Mouse (Mus musculus) ovary, postnatal 10 days (tissue): ENCODE measurements around the gene Robo4.

Source experiments
- DNase-seq: peaks from one replicate; pipeline ENCODE4 v3.0.0; 2022; ENCODE audit warnings: low spot score

The Robo4 gene

DNA sequence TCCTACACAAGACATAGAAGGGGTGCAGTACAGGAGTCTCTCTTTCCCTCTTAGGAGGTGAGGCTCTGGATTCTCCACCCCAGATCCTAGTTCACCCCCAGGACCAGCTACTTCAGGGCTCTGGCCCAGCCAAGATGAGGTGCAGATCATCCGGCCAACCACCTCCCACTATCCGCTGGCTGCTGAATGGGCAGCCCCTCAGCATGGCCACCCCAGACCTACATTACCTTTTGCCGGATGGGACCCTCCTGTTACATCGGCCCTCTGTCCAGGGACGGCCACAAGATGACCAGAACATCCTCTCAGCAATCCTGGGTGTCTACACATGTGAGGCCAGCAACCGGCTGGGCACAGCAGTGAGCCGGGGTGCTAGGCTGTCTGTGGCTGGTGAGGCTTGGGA, 804 bp downstream of the Robo4 start:
- DNase-seq = no peak

DNA sequence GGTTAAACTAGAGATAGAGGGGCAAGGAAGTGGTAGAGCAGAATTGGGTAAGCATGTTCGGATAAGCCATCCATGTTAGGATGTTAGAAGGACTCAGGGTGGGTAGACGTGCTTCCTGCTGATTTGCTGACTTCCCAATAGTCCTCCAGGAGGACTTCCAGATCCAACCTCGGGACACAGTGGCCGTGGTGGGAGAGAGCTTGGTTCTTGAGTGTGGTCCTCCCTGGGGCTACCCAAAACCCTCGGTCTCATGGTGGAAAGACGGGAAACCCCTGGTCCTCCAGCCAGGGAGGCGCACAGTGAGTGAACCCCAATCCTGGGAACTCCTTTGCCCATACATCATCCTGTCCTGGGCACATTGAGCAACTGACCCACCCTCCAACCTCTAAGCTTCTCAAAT, 1.3 kb downstream of the Robo4 start:
- DNase-seq = no peak

DNA sequence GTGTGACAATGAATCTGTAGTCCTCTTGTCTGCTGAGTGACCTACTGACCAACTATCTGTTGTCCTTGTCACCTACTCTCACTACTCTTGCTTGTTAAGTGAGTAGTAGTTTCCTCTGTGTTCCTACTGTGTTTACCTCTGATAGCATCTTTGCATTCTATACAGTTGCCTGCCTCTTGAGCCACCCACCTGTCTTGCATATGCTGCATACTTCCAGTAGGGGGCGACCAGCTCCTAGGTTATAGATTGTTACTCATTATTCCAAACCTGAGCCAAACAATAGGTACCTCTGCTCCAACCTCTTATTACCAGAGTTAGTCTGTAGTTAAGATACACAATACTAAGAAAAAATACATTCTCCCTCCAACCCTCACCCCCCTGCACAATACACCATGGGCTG, 4.7 kb downstream of the Robo4 start:
- no peak for DNase-seq

DNA sequence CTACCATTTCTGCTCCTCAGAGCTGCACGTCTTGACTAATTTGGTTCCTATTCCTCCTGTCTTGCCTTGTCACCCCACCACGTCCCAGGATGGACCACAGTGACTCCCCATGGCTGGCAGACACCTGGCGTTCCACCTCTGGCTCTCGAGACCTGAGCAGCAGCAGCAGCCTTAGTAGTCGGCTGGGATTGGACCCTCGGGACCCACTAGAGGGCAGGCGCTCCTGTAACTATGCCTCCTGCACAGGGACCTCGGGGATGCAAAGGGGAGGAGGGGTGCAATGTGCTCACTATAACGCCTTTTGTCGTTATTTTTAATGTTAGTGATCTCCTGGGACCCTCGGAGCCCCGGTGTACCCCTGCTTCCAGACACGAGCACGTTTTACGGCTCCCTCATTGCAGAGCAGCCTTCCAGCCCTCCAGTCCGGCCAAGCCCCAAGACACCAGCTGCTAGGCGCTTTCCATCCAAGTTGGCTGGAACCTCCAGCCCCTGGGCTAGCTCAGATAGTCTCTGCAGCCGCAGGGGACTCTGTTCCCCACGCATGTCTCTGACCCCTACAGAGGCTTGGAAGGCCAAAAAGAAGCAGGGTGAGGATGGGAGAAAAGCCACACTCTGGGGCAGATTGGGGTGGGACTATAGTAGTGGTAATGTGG, 6.3 kb downstream of the Robo4 start:
- no peak for DNase-seq

DNA sequence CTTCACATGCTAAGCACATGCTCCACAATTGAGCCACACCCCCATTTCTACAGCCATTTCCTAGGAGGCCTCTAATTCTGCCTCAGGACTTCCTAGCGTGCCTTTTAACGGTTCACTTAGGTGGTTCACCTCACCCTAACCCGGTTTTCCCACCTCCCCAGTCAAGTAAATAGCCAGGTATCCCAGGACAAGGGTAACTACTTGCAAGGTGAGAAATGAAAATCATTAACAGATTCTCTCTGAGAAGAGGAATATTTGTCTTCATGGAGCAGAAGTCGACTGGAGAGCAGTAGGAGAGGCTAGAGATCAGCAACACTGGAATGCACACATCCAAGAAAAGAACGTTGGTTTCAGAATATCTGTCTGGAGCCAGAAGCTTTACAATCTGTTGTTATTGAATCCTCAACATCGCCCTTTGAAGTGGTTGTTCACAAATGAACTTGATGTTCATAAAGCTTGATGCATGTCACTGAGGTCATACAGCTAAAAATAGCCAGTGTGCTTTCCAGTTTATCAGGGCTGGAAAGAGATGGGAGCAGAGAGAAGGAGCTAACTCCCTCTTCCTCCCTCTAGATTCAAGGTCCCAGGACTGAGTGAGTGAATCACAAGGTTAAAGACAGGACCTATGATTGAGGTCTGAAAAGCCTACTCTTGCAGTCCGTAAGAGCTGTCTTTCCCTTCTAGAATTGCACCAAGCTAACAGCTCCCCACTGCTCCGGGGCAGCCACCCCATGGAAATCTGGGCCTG, 8.2 kb downstream of the Robo4 start:
- DNase-seq = no peak

DNA sequence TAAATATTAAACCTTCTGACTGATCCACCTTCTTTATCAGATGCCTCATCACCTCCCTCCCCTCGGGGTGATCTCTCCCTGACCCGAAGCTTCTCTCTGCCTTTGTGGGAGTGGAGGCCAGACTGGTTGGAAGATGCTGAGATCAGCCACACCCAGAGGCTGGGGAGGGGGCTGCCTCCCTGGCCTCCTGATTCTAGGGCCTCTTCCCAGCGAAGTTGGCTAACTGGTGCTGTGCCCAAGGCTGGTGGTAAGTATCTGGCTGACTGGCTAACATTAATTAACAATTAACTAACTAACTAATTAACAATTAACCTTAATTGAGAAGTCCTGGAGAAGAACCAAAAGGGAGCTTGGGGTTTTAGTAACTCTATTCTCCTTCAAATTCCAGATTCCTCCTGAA, 11.3 kb downstream of the Robo4 start:
- no peak for DNase-seq

DNA sequence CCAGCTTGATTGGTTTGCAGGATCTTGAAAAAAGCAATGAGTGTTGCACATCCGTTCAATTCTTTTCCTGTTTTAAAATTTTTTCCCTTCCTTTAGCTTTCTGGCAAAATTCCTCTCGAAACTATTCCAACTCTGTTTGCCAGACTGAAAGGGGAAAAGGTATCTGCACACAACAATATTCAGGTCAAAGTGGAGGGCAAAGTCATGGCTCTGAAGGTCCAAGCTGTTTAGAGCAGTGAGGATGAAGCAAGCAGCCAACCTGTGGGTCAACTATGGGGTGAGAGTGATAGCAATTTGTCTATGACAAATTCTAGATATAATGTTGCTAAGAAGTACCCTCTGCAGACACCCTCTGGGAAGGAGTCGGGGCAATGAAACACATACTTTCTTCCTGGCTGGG, 13.0 kb downstream of the Robo4 start:
- no peak for DNase-seq

DNA sequence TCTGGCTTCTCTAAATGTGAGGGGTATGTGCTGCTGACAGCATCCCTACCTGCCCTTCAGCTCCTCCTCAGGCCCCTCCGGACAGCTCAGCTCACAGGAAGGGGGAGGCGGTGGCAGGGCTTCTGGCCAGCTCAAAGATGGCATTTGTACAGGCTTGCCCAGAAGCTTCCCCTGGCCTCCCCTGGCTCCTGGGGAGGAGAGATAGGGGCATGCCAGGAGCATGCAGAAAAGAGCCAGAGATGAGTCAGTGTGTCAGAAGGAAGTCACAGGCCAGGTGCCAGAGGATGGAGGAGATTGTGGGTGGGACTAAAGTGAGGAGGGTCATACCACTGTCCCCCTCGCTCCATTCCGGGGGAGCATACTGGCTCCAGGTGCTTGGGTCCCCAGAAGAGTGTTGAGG, 17.1 kb downstream of the Robo4 start:
- DNase-seq = no peak

DNA sequence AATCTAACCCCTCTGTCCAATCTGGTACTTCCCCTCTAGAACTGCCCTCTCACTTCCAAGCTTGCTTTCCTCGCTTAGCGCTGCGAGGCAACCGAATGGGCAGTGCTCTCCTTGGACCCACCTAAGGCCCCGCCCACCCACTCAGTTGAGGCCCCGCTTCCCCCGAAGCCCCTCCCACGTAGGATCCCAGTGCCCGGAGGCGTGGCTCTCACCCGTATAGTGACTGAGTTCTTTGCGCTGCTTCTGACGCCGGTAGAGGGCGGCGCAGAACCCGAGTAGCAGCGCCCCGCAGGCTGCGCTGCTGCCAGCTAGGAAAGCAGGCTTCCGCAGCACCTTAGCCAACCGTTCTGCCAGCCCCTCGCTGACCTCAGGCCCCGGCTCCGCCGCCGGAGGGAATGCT, 19.0 kb downstream of the Robo4 start:
- no peak for DNase-seq

DNA sequence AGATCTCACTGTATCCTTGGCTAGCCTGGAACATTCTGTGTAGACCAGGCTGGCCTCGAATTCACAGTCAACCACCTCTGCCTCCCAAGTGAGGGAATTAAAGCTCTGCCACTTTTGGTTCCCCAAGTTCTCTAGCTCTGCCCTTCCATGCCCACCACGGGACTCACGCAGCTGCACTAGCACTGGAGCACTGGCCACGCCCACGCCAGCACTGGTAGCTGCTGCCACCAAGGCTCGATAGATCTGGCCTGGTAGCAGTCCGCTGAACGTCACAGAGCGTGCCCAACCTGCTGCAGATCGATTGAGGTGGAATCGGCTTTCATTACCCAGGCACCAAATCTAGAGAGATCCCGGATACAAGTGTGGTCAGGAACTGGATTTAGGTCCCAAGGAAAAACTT, 19.5 kb downstream of the Robo4 start:
- DNase-seq = no peak

DNA sequence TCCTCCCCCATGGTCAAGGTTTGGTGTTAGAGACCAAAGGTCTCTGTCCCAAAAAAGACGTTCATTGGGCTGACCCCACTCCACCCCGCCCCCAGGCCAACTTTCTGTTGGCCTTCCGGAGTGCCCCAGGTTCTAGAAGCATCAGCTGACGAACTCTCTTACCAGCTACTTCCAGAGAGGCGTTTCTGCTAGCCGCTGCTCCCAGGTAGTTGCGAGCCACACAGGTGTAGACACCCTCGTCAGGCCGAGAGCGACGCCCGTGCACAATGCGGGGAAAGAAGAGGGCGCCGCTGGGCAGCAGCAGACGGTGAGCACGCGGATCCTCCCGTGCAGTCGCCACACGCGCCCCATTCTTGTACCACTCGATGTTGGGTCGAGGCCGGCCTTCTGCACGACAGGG, 27.6 kb downstream of the Robo4 start:
- no peak for DNase-seq

DNA sequence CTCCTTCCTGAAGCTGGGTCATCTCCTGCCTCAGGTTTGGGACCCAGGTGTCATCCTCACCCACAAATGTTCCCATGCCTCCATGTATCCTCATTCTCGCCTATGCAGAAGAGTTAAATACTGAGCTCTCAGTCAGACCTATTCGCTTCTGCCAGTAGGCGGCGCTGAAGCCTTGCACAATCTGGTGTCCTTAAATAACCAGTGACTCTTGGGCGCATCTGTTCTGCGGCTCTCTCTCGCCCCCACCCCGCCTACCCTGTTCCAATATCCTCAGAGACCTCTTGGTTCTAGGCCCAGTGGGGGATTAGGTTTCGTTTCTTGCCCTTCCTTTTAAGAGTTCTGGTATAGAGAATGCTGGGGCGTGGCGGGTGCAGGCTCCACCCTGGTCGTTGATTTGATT, 28.9 kb downstream of the Robo4 start:
- peak; percentile 56 for DNase-seq

DNA sequence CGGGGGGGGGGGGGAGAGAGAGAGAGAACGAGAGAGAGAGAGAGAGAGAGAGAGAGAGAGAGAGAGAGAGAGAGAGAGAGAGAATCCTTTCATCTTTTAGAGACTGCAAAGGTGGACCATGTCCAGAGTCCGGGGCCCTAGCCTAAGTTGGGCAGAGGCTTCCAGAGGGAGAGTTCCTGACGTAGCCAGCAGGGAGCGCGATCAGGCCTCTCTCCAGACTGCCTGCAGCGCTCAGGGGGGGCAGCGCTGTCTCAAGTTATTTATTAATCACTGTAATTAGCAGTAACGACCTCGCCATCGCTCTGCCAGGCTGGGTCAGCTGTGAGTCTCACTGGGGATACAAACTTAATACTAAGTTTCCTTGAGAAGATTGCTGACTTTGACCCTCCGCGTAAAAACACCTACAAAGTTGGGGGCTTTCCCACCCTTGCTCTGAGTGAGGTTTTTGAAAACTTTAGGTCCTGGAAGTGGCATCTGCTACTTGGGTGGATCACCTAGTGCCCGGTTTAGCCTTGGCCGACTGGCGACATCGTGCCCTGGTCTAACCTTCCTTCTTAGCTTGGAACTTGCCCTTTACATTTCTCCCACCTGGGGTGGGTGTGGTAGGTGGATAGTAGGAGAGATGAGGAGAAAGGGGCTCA, 30.4 kb downstream of the Robo4 start:
- no peak for DNase-seq

DNA sequence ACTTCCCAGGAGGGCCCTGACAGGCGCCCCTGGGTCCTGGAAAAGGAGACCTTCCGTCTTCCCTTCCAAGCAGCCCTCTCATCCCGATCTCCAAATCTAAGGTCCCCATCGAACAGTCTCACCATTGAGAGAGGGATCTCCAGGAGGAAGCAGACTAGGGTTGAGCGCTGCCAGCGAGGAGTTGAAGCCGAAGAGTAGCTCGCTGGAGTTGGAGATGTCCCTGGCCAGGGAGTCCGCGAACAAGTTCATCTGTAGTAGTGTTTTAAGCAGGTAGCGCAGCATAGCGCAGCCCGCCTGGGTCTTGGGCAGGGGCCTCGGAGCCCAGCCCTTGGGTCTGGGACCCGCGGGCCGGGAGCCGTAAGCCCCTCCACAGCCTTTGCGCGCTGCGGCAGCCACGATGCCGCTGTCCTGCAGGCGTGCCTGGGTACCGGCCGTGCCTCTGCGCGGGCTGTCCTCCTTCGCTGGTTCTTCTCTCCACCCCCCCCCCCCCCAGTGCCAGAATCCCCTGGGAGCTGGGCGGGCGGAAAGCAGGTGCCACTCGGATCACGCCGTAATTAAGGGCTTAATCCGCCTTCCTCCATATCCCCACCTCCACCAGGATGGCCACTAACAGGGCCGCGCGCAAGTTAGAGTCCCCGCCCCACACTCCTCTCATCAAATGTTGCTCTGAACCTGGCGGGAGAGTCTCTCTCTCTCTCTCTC, 31.2 kb downstream of the Robo4 start, which contains the start of gene Robo3:
TSS of gene Robo3 (minus strand) at position 527 of the 702 bp plus-strand sequence.
- no peak for DNase-seq

DNA sequence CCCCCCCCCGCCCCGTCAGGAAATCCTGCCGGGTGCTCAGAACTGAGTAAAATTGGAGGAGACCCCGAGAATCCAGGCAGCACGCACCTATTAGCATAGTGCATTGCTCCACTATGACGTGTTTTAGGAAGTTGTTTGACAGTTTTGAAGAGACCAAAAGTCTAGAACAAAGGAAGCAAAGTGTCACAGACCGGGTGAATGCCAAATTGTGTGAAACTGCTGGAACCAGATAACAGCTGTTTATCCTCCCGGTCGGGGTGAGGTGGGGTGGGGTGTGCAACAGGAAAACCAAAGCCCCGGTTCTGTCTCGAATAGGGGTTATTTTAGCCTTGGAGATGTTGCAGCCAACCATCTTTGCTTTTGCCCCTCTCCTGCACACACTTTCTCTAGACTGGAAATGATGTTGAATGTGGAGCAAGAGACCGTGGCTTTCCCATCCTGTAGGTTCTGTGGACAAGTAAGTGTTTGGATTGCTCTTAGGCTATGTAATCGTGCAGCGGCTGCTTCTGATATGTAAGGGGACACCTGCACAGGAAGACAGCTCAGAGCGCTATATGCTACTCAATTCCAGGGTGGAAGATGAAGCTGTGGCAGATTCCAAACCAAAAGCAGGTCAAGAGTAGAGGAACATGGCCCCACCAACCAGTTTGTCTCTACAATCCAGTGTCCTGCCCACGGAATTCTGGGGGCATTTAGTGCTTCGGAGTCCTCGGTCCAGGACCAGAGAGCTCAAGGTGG, 32.3 kb downstream of the Robo4 start:
- no peak for DNase-seq

DNA sequence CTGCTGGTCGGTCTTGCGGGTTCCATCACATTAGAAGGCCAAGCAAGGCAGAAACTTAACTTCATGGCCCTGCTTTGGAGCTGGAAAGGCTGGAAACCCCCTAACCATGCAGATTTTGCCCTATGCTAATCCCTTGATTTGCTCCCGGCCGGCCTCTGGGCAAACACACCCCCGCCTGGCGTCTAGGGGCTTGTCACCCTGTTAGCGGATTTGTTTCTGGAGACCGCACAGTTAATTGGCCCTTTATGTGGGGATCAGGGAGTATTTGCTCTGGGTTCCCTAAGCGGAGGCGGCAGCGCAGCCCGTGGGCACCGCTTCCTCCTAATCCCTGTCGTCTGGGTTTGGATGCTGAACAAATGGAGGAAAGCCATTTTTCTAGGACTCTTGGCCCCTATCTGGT, 33.2 kb downstream of the Robo4 start:
- DNase-seq = no peak

DNA sequence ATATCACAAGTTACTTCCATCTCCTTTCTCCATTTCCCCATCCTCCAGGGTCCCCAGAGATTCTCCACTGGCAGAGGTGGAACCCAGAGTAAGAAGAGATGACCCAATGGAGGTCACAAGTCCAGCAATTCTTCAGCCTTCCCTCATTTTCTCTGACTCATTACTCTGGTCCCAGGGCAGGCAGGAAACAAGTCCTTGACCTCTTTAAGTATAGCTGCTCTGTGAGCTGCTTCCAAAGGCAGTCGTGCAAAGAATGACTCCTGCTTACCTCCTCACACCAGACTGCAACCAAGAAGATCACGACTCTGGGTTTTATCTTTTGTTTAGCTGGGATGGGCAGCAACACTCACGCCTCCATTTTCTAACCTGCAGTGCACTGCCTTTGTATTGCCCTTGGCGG, 33.9 kb downstream of the Robo4 start:
- no peak for DNase-seq

DNA sequence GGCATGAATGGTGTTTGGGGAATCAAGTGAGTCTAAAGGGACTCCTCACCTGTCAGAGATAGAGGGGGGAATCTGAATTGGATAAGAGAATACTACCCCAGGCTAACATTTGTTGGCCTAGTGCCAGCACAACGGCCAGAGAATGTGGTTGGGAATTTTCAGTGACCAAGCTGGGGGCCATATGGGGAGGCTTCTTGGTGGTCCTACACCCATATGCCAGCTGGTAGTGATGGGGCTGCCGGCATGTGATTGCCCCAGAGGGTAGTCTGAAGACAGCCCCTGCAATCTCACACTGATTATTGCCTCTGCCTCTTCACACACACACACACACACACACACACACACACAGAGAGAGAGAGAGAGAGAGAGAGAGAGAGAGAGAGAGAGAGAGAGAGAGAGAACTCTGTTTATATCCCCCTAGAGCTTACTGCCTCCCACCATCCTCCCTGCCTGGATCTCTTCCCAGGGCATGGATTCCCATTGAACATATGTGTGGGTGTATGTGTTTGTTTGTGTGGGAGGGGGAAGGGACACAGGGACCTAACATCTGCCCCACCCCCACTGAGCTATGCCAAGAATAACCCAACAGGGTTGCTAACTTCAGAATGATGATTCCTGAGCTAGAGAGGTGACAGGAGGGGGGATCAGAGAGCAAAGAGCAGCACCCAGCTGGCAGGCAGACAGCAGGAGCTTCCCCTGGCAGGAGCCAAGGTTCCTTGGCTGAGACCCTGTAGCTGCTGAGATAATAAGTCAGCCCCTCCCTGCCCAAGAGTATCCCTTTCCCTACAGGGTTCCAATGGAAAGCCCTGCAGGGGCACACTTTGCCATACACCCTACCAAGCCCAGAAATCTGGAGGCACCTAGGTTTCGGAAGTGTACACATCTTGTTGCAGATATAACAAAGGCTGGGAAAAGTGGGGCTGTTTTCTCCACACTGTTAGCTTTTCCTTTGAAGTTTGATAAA, 36.4 kb downstream of the Robo4 start:
- DNase-seq = no peak

DNA sequence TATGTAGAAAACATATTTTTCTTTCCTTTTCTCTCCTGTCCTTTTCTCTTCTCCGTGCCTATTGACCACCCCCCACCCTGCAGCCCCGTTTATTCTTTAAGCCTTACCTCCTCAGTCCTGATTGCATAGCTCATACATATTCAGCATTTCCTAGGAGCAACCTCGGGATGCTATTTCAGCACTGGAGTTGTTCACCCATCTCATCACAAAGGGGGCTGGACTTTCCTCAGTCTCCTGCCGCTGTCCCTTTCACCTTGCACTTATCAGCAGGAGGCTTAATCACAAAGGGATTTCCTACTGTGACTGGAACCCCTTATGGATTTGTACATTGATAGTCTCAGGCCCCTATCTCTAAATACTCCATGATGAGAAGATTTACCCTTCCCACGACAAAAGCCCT, 50.7 kb downstream of the Robo4 start:
- DNase-seq = no peak

DNA sequence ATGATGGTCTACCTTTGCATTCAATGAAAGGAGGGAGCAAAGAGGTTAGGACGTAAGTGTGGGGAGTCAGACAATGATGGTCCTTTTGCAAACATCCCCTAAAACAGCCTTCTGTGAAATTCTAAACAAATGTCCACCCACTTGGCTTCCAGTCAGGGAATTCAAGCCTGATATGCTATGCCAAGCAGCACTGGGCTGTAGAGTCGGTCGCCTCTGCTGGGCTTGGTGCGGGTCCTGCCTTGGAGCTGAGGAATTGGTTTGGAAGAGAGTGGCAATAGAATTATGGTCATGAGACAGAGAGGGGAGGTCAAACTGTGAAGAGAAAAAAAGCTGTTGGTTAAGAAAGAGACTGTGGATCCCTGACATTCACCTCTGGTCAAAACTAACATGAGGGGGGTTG, 51.6 kb downstream of the Robo4 start:
- no peak for DNase-seq

DNA sequence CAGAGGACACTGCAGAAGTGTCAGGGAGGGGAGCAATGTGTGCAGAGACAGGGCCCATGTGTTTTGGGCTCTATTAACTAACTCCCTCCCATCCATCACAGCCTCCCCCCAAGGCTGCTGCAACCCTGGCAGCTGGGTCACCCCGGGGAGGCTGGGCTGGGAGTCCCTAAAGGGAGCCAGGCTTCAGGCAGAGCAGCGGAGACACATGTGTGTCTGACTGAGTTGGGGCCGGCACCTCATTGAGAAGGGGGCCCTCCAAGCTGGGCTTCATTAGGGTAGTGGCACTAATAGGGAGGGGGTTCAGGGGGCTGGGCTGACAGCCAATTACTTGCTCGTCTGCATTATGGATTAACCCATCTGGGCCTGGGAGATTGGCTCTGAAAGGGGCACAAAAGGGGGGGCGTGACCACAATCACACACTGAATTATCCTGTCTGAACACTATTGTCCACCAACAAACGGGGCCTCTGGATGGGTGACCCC, 52.4 kb downstream of the Robo4 start:
- DNase-seq = no peak
